Mouse (Mus musculus) forebrain, embryonic 15.5 days (tissue): ENCODE measurements around the gene Hmg20b. TPM values are rescaled to one million over a fixed set of nuclear protein-coding genes. Genes with fewer than 3 reads are reported as not detected.

ENCODE experiments used
- ATAC-seq: fragments of 200-750 bp; cut with Nextera tagmentation; replicated peaks from 2 replicates; pipeline ENCODE4 v1.8.0; 2017; ENCODE audit warnings: mild to moderate bottlenecking, moderate TSS enrichment, moderate library complexity
- H3K27ac ChIP-seq: fragments of 300-500 bp; sonication (generic); replicated peaks from 2 replicates; pipeline ENCODE4 v1.5.1; 2015; ENCODE audit warnings: mild to moderate bottlenecking, inconsistent platforms
- H3K27me3 ChIP-seq: fragments of 300-500 bp; sonication (generic); 2 replicates; pipeline ENCODE4 v1.6.1; 2015; ENCODE audit warnings: inconsistent platforms
- H3K36me3 ChIP-seq: fragments of 300-500 bp; sonication (generic); 2 replicates; pipeline ENCODE4 v1.6.1; 2015; ENCODE audit warnings: mild to moderate bottlenecking, inconsistent platforms
- H3K4me1 ChIP-seq: fragments of 300-500 bp; sonication (generic); 2 replicates; pipeline ENCODE4 v1.6.1; 2015; ENCODE audit warnings: inconsistent platforms
- H3K4me2 ChIP-seq: fragments of 300-500 bp; sonication (generic); replicated peaks from 2 replicates; pipeline ENCODE4 v1.6.1; 2015; ENCODE audit warnings: mild to moderate bottlenecking, inconsistent platforms
- H3K4me3 ChIP-seq: fragments of 300-500 bp; sonication (generic); 2 replicates; pipeline ENCODE4 v1.5.1; 2015; ENCODE audit warnings: mild to moderate bottlenecking, inconsistent platforms
- H3K9ac ChIP-seq: fragments of 300-500 bp; sonication (generic); replicated peaks from 2 replicates; pipeline ENCODE4 v1.6.1; 2015; ENCODE audit warnings: mild to moderate bottlenecking, inconsistent platforms
- H3K9me3 ChIP-seq: fragments of 300-500 bp; sonication (generic); 2 replicates; pipeline ENCODE4 v1.6.1; 2016; ENCODE audit warnings: inconsistent platforms
- WGBS: fragments of 180-500 bp; shearing (Covaris S2); methylation state at CpG from one replicate; pipeline ENCODE4 v1.1.7; 2015; ENCODE audit warnings: mixed read lengths; 5-methylcytosine and 5-hydroxymethylcytosine counted together
- polyA plus RNA-seq: library from polyadenylated mRNA; unstranded; fragments of >200 nt; fragmentation: Nextera tagmentation; extraction: Ambion mirVana; gene quantifications from 2 replicates; pipeline ENCODE4 v1.2.1, GENCODE M21; 2015

The Hmg20b gene
- polyA plus RNA-seq, 1 experiment from 2014 or later: 43.3 TPM

DNA sequence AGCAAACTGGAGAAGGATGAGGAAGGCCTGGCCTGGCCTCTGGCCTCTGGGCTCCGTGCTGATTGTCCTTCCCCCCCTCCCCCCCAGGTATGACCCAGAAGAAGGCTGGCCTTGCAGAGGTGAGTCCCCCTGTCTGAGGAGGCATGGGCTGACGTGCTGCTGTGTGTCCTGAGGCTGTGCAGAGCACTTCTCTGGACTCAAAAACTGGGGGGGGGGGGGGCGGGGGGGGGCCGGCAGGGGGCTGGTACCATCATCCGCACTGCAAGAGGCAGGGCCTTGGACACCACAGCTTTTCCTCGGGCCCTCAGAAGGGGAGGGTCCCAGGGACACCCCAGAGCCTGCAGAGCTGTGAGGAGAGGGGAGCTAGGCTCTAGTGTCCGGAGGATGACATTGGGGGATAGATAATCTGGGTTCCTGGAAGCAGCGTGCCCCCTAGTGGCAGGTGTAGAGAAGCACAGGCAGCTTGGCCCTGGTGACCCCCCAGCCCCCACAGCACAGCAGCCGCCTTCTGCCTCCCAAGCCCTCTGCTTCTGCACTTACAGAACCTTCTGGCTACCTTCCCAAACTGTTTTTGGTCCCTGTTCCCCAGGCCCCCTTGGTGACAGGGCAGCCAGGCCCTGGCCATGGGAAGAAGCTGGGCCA, 45.6 kb downstream of the Hmg20b start:
- Histone ChIP-seq H3K36me3 (peaks cover 40% of the 10 kb centered on the region), H3K27me3 (no peaks in the 10 kb centered on the region), H3K27ac (no peak overlapping the region), H3K9me3 (no peaks in the 10 kb centered on the region), H3K4me1 (peaks cover 17% of the 10 kb centered on the region), H3K4me2 (no peak overlapping the region), H3K9ac (no peak overlapping the region), H3K4me3 (no peak overlapping the region)
- no peak; the same call in 1 of the 2 replicates for ATAC-seq
- 25% methylated on average over 7 of the region's 9 CpGs for WGBS

DNA sequence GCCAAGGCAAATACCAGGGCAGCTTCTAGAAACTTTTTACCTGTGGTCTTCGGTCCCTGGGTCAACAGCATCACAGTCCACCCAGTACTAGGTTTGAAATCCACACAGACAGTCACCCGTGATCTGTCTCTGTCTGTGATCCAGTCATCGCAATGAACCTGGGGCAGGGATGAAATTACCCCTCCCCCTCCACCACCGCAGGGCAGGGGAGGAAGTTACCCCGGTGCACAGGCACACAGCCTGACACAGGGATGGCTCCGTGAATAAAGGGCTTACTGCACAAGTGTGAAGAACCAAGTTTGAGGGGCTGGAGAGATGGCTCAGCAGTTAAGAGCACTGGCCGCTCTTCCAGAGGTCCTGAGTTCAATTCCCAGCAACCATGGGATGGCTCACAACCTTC, 46.5 kb downstream of the Hmg20b start:
- Histone ChIP-seq H3K9ac (no peak overlapping the region), H3K9me3 (no peaks in the 10 kb centered on the region), H3K27ac (no peak overlapping the region), H3K4me1 (peaks cover 17% of the 10 kb centered on the region), H3K4me3 (no peak overlapping the region), H3K36me3 (peaks cover 31% of the 10 kb centered on the region), H3K27me3 (no peaks in the 10 kb centered on the region), H3K4me2 (no peak overlapping the region)
- 86% methylated on average over 7 of the region's 7 CpGs for WGBS
- no peak for ATAC-seq

DNA sequence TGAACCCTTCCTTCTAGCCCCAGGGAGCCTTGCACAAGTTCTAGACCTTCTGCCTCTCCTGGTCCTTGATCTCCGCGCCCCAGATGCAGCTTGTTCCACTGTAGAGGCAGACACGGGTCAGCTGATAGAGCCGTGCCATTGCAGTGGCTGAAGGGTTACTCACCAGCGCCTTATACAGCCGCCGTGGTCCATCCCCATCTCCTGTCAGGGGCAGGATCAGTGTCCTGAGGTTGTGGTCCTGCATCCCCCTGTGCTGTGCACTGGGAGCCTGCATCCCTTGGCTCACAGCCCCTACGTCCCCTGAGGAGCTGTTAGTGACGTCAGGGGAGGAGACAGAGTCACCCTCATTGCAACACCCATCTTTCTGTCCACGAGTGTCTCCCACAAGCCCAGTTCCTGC, 47.0 kb downstream of the Hmg20b start:
- Histone ChIP-seq H3K4me1 (peaks cover 17% of the 10 kb centered on the region), H3K9ac (no peak overlapping the region), H3K9me3 (no peaks in the 10 kb centered on the region), H3K27ac (peak overlapping the region; percentile 35; the same call in 1 of the 2 replicates), H3K27me3 (no peaks in the 10 kb centered on the region), H3K4me2 (no peak overlapping the region), H3K36me3 (peaks cover 27% of the 10 kb centered on the region), H3K4me3 (no peak overlapping the region)
- ATAC-seq: no peak
- WGBS: 82% methylated on average over 10 of the region's 10 CpGs

DNA sequence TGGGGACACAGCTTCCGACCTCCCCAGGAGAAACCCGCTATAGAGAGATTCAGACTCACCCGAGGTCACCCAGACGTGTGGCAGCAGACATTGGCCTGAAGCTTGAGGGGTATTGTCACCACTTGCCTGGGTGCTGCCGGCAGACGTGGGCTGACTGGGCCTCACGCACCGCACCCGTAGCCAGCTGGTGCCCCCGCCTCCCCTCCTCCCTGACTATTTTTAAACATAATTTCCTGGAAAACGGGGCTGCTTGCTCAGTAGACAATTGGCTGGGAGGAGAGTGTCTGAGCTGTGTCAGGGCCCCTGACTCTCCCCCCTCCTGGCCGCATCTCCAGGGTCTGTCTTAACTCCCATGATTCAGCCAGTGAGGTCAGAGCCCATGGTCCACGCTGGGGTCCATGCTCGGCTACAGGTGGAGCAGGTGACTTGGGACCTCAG, 47.5 kb downstream of the Hmg20b start:
- H3K9ac ChIP-seq: 0 out of 2 replicates have a peak overlapping the region, but pooled peaks have one; percentile 1
- H3K9me3 ChIP-seq: no peaks in the 10 kb centered on the region
- peak overlapping the region; percentile 35; the same call in 1 of the 2 replicates for H3K27ac ChIP-seq
- no peak for ATAC-seq
- WGBS: 60% methylated on average over 14 of the region's 14 CpGs
- 0 out of 2 replicates have a peak overlapping the region, but pooled peaks have one; percentile 1 for H3K4me3 ChIP-seq
- peaks cover 23% of the 10 kb centered on the region for H3K36me3 ChIP-seq
- no peak overlapping the region for H3K4me2 ChIP-seq
- peaks cover 17% of the 10 kb centered on the region for H3K4me1 ChIP-seq
- no peaks in the 10 kb centered on the region for H3K27me3 ChIP-seq

DNA sequence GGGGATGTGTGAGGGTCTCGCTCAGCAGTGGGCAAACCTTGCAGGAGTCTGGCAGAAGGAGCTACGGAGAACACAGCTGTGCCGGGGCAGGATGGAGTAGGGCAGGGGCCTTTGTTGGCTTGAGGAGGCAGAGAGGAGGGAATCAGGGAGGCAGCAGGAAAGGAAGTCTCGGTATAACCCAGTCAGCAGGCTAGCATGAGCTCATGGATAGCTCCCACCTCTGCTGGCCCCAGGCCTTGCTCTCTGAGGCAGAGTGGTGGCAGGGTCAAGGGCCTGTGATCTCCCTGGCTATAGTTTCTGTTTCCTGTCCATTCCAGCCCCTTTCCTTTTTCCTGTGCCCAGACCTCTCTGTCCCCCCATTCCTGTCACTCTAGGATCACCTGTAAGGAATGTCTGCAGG, 48.0 kb downstream of the Hmg20b start:
- no peaks in the 10 kb centered on the region for H3K9me3 ChIP-seq
- no peak overlapping the region for H3K4me2 ChIP-seq
- H3K4me1 ChIP-seq: peaks cover 17% of the 10 kb centered on the region
- ATAC-seq: no peak
- peaks cover 17% of the 10 kb centered on the region for H3K36me3 ChIP-seq
- 69% methylated on average over 4 of the region's 4 CpGs for WGBS
- H3K9ac ChIP-seq: 0 out of 2 replicates have a peak overlapping the region, but pooled peaks have one; percentile 1
- H3K27ac ChIP-seq: peak overlapping the region; percentile 35; the same call in 1 of the 2 replicates
- no peak overlapping the region for H3K4me3 ChIP-seq
- no peaks in the 10 kb centered on the region for H3K27me3 ChIP-seq

DNA sequence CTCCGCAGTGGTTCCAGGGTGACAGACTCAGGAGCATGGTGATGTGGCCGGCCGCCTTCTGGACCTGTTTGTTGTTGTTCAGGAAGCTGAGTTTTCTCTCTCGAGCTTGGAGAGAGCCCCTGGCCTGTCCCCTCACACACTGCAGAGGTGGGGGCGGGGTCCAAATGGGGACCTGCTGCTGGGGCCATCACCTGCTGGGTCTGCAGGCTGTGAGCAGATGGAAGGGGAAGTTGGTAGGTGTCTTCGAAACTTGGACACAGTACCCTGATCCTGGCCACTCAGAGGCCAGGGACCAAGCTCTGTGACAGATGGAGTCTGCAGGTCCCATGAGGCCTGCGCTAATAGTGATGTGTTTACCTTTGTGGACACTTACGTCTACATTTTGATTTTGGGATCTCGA, 49.0 kb downstream of the Hmg20b start:
- H3K4me2 ChIP-seq: no peak overlapping the region
- H3K4me3 ChIP-seq: no peak overlapping the region
- no peak overlapping the region for H3K9ac ChIP-seq
- WGBS: 84% methylated on average over 9 of the region's 9 CpGs
- H3K36me3 ChIP-seq: peaks cover 8% of the 10 kb centered on the region
- peaks cover 22% of the 10 kb centered on the region for H3K4me1 ChIP-seq
- no peak for ATAC-seq
- H3K9me3 ChIP-seq: no peaks in the 10 kb centered on the region
- no peaks in the 10 kb centered on the region for H3K27me3 ChIP-seq
- no peak overlapping the region for H3K27ac ChIP-seq

DNA sequence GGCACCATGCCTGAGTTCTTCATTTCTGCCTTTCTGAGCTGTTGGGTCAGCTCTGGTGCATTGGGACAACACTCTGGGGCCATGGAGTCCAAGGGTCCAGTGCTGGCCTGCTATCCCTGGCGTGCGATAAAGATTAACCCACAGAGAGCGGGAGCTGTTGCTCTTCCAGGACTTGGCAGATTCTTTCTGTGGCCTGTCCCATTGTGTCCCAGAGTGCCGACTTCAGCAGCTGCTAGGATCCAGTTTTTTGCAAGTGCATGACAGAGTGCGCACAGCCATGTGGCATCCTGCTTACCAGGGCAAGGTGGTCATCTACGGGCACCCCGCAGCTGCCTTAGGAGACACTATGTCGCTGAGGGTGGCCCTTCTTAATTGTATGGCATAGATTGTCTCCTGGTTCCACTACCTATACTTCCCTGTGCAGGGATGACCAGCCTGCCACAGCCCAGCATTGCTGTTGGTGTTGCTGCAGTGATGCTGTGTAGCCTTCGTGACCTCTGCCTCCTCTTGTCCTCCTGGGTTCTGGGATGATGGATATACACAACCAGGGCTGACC, 49.9 kb downstream of the Hmg20b start:
- no peak for ATAC-seq
- no peak overlapping the region for H3K27ac ChIP-seq
- H3K36me3 ChIP-seq: no peaks in the 10 kb centered on the region
- no peaks in the 10 kb centered on the region for H3K9me3 ChIP-seq
- H3K4me1 ChIP-seq: peaks cover 31% of the 10 kb centered on the region
- H3K4me3 ChIP-seq: no peak overlapping the region
- H3K27me3 ChIP-seq: no peaks in the 10 kb centered on the region
- 81% methylated on average over 9 of the region's 9 CpGs for WGBS
- H3K9ac ChIP-seq: no peak overlapping the region
- no peak overlapping the region for H3K4me2 ChIP-seq

DNA sequence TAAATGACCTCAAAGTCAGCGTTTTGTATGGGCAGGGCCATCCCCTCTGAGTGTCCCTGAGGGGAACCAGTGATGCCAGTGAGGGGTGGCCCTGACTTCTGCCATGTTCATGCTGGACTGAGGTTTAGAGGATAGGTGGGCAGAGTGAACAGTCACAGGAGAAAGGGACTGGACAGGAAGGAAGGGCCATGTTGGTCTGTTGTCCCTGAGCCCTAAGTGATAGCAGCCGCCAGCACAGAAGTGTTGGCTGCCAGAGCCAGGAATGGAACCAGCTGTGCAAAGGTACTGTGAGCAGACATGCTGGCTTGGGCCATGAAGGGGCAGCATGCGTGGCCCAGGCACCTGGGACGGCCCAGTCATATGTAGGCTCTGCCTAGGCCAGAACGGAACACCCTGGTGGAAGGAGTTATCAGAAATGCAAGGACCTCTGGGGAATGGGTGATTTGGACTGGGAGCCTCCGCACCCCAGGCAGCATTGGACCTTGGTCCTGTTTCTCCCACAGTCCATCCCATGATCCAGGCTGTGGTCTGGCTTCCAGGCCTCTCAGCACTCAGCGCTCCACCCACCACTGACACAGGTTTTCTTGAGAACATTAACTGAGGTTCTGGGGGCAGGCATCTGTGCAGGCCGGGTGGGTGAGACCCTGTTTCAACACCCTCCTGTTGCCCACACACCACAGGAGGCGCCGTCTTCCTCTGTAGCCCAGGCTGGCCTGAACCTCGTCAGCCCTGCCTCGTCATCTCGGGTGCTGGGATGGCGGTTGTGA, 50.5 kb downstream of the Hmg20b start:
- H3K27ac ChIP-seq: no peak overlapping the region
- no peaks in the 10 kb centered on the region for H3K9me3 ChIP-seq
- no peaks in the 10 kb centered on the region for H3K36me3 ChIP-seq
- no peak overlapping the region for H3K4me2 ChIP-seq
- H3K4me1 ChIP-seq: peaks cover 37% of the 10 kb centered on the region
- 93% methylated on average over 14 of the region's 14 CpGs for WGBS
- H3K4me3 ChIP-seq: no peak overlapping the region
- H3K27me3 ChIP-seq: no peaks in the 10 kb centered on the region
- no peak overlapping the region for H3K9ac ChIP-seq
- no peak for ATAC-seq

DNA sequence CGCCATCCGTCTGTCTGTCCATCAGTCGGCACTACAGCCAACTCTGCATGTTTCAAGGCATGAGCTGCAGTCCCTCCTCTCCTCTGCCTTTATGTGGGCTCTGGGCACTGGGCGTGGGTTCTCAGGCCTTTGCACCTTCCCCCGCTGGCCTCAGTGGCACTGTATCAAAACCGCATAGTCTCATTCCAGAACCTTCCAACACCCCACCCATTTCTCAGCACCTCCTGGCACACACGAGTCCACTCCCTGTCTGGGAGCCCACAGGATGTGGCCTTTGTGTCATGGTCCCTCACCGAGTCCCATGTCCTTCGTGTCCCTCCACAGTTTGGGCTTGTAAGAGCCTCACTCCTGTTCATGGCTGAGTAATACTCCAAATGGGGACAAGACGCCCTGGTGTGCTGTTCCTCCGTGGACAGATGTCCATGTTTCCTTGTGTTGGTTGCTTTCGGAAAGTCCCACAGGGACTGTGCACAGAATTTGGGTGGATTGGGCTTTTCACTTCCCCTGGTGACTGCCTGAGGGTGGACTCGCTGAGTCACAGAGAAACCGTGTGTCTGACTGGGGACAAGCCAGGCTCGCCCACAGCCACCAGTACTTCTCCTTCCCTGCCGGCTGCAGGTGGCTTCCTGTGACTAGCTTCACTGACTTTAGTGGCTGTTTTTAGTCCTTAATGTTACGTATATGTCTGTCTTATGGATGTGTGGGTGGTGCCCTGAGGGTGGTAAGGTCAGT, 51.7 kb downstream of the Hmg20b start:
- H3K27me3 ChIP-seq: no peaks in the 10 kb centered on the region
- no peak overlapping the region for H3K27ac ChIP-seq

DNA sequence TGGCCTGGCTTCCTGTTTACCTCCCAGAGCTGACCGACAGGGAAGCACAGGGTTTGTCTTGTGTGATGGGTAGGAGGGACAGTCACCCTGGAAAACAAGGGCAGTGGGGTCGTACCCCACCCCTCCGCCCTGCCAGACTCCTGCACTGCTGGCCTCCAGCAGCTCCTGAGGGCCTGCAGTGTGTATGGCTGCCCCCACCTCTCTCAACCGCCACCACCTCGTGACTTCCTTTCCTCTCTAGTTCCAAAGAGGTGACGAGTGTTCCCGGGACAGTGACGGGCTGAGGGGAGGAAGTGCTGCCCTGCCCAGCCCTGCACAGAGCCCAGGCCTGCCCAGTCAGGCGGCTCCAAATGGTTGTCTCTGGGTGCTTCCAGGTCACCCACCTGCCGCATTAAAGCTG, 52.4 kb downstream of the Hmg20b start:
- Histone ChIP-seq H3K4me3 (no peak overlapping the region), H3K9ac (no peak overlapping the region), H3K4me2 (no peak overlapping the region), H3K36me3 (no peaks in the 10 kb centered on the region), H3K9me3 (no peaks in the 10 kb centered on the region), H3K27ac (no peak overlapping the region), H3K27me3 (no peaks in the 10 kb centered on the region), H3K4me1 (peaks cover 42% of the 10 kb centered on the region)
- no peak for ATAC-seq
- WGBS: 88% methylated on average over 10 of the region's 10 CpGs

More for the DNA sequence above, 51.7 kb downstream of the Hmg20b start:
- no peak overlapping the region for H3K4me2 ChIP-seq
- H3K9ac ChIP-seq: no peak overlapping the region
- no peak for ATAC-seq
- H3K4me3 ChIP-seq: no peak overlapping the region
- WGBS: 96% methylated on average over 17 of the region's 17 CpGs
- no peaks in the 10 kb centered on the region for H3K9me3 ChIP-seq
- H3K4me1 ChIP-seq: peaks cover 49% of the 10 kb centered on the region
- H3K36me3 ChIP-seq: no peaks in the 10 kb centered on the region

DNA sequence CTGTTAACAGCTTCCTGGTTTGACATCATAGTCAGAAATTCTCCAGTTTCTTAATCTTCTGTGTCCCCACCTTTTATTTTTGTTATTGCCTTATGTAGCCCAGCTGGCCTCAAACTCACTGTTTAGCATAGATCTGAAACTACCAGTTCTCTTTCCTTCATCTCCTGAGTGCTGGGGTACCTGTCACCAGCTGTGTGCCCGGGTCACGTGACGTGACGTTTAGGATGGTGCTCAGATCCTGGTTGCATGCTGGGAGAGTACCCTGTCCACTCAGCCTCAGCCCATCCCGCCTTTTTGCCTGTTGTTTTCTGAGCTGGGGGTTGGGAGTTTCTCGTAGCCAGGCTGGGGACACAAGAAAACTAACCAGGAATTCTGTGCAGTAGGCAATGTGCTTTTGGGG, 53.0 kb downstream of the Hmg20b start:
- no peaks in the 10 kb centered on the region for H3K9me3 ChIP-seq
- H3K27ac ChIP-seq: no peak overlapping the region
- ATAC-seq: no peak
- H3K36me3 ChIP-seq: no peaks in the 10 kb centered on the region
- no peak overlapping the region for H3K4me2 ChIP-seq
- no peak overlapping the region for H3K9ac ChIP-seq
- H3K27me3 ChIP-seq: no peaks in the 10 kb centered on the region
- 86% methylated on average over 6 of the region's 6 CpGs for WGBS
- no peak overlapping the region for H3K4me3 ChIP-seq
- H3K4me1 ChIP-seq: peaks cover 36% of the 10 kb centered on the region
